Mouse (Mus musculus): Measurements from ENCODE around the gene Gm49318. TPM values are rescaled to one million over a fixed set of nuclear protein-coding genes. Genes with fewer than 3 reads are reported as not detected.

The Gm49318 gene
- polyA plus RNA-seq, 1 experiment from 2014 or later: not detected

DNA sequence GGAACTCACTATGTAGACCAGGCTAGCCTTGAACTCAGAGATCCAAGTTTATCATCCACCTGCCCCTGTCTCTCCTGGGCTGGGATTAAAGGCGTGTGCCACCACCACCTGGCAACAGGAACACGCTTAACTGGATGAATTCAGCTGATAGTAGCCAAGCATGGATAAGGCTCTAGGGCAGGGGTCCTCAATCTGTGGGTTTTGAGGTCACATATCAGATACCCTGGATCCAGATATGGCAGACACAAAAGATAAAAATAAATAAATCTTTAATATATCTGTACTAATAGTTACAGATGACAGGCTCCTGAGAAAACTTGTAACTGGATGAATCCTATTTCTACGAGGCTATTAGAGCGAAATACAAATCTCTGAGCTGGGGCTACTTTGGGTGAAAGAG lies 44.6 kb upstream of the Gm49318 start:
- WGBS: 87% methylated on average over 4 of the region's 4 CpGs
- no peak for TF ChIP-seq CTCF (IDR thresholded peaks at IDR 0.05; ENCODE audit: low read depth)
- DNase-seq (ENCODE audit: low spot score): no peak
- Histone ChIP-seq H3K9me3 (replicated peaks; ENCODE audit: low read length) (no peaks in the 10 kb centered on the region), H3K36me3 (ENCODE audit: insufficient read depth, low read length) (peaks cover 26% of the 10 kb centered on the region; the same call in 1 of the 2 replicates), H3K4me3 (replicated peaks; ENCODE audit: low read depth, low read length) (peak overlapping the region; percentile 82), H3K9ac (ENCODE audit: low read depth, low read length) (peak overlapping the region; percentile 89; the same call in 1 of the 2 replicates), H3K4me1 (replicated peaks; ENCODE audit: insufficient read depth, low read length) (peaks cover 5% of the 10 kb centered on the region; the same call in 1 of the 2 replicates), H3K27me3 (ENCODE audit: insufficient read depth, low read length) (no peaks in the 10 kb centered on the region), H3K4me2 (ENCODE audit: low read length) (peak overlapping the region; percentile 72), H3K27ac (no peak overlapping the region)
- no peak for ATAC-seq (replicated peaks; ENCODE audit: low FRiP score, low read depth)

- H3K27me3 ChIP-seq (ENCODE audit: insufficient read depth, low read length): no peaks in the 10 kb centered on the region
- H3K4me2 ChIP-seq (ENCODE audit: low read length): no peak overlapping the region
- no peaks in the 10 kb centered on the region for H3K9me3 ChIP-seq (replicated peaks; ENCODE audit: low read length)
- H3K36me3 ChIP-seq (ENCODE audit: insufficient read depth, low read length): peaks cover 24% of the 10 kb centered on the region; the same call in 1 of the 2 replicates
- DNase-seq (ENCODE audit: low spot score): no peak
- WGBS: 85% methylated on average over 9 of the region's 9 CpGs
- H3K4me1 ChIP-seq (replicated peaks; ENCODE audit: insufficient read depth, low read length): no peaks in the 10 kb centered on the region
- H3K9ac ChIP-seq (ENCODE audit: low read depth, low read length): no peak overlapping the region
- TF ChIP-seq CTCF (IDR thresholded peaks at IDR 0.05; ENCODE audit: low read depth): no peak
- no peak for ATAC-seq (replicated peaks; ENCODE audit: low FRiP score, low read depth)
- no peak overlapping the region for H3K4me3 ChIP-seq (replicated peaks; ENCODE audit: low read depth, low read length)
- H3K27ac ChIP-seq: no peak overlapping the region
Observed at GRCm38 (mm10) chr9:22108194-22108593, 37.1 kb upstream of the Gm49318 start.

GRCm38 (mm10) chr9:22099922-22100321 lies 28.9 kb upstream of the Gm49318 start:
- Histone ChIP-seq H3K36me3 (ENCODE audit: insufficient read depth, low read length) (no peaks in the 10 kb centered on the region), H3K9ac (ENCODE audit: low read depth, low read length) (no peak overlapping the region), H3K4me1 (replicated peaks; ENCODE audit: insufficient read depth, low read length) (0 out of 2 replicates have a peak, but pooled peaks cover 4% of the 10 kb centered on the region), H3K4me2 (ENCODE audit: low read length) (peak overlapping the region; percentile 21; the same call in 1 of the 2 replicates), H3K27ac (no peak overlapping the region), H3K9me3 (replicated peaks; ENCODE audit: low read length) (no peaks in the 10 kb centered on the region), H3K4me3 (replicated peaks; ENCODE audit: low read depth, low read length) (peak overlapping the region; percentile 0; the same call in 1 of the 2 replicates), H3K27me3 (ENCODE audit: insufficient read depth, low read length) (peaks cover 17% of the 10 kb centered on the region)
- WGBS: 3% methylated on average over 18 of the region's 18 CpGs
- no peak for TF ChIP-seq CTCF (IDR thresholded peaks at IDR 0.05; ENCODE audit: low read depth)
- no peak for ATAC-seq (replicated peaks; ENCODE audit: low FRiP score, low read depth)
- no peak for DNase-seq (ENCODE audit: low spot score)

- Histone ChIP-seq H3K4me3 (replicated peaks; ENCODE audit: low read depth, low read length) (peak within 1 kb of the TSS; percentile 0; the same call in 1 of the 2 replicates), H3K4me1 (replicated peaks; ENCODE audit: insufficient read depth, low read length) (0 out of 2 replicates have a peak, but pooled peaks cover 4% of the 10 kb centered on the region), H3K27me3 (ENCODE audit: insufficient read depth, low read length) (peaks cover 17% of the 10 kb centered on the region), H3K9ac (ENCODE audit: low read depth, low read length) (no peak within 1 kb of the TSS), H3K4me2 (ENCODE audit: low read length) (peak within 1 kb of the TSS; percentile 21; the same call in 1 of the 2 replicates), H3K27ac (no peak within 1 kb of the TSS), H3K9me3 (replicated peaks; ENCODE audit: low read length) (no peaks in the 10 kb centered on the region), H3K36me3 (ENCODE audit: insufficient read depth, low read length) (no peaks in the 10 kb centered on the region)
- DNase-seq (ENCODE audit: low spot score) (peak; percentile 21), ATAC-seq (replicated peaks; ENCODE audit: low FRiP score, low read depth) (no peak)
- WGBS: 10% methylated on average over 14 of the region's 14 CpGs
- TF ChIP-seq CTCF (IDR thresholded peaks at IDR 0.05; ENCODE audit: low read depth): no peak
Observed at GRCm38 (mm10) chr9:22098993-22099696, 28.1 kb upstream of the Gm49318 start, which contains the start of gene Cnn1. TSS of gene Cnn1 (plus strand) at chr9:22099216.

DNA sequence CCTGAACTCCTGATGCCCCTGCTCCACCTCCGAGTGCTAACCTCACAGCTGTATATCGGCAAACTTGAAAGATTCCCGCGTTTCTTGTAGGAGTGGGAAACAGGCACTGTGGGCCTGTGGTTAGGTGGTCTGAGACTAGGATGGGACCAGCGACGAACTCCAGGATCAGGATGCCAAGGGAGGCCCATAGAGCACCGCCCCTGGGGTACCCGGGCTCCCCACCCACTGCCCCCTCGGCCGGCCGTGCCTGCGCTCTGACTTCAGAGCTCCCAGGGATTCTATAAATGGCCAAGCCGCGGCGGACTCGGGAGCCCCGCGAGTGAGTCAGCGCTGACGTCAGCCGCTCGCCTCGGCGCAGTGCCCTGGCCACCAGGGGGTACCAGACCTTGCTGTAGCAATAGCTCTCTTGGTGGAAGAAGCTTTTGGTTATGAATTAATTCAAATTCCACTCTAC lies 24.8 kb upstream of the Gm49318 start:
- Histone ChIP-seq H3K4me3 (replicated peaks; ENCODE audit: low read depth, low read length) (peak overlapping the region; percentile 27), H3K9ac (ENCODE audit: low read depth, low read length) (peak overlapping the region; percentile 51), H3K9me3 (replicated peaks; ENCODE audit: low read length) (no peaks in the 10 kb centered on the region), H3K36me3 (ENCODE audit: insufficient read depth, low read length) (no peaks in the 10 kb centered on the region), H3K27ac (no peak overlapping the region), H3K4me1 (replicated peaks; ENCODE audit: insufficient read depth, low read length) (0 out of 2 replicates have a peak, but pooled peaks cover 4% of the 10 kb centered on the region), H3K27me3 (ENCODE audit: insufficient read depth, low read length) (peaks cover 17% of the 10 kb centered on the region), H3K4me2 (ENCODE audit: low read length) (peak overlapping the region; percentile 73)
- 1% methylated on average over 24 of the region's 24 CpGs for WGBS
- peak; percentile 78 for ATAC-seq (replicated peaks; ENCODE audit: low FRiP score, low read depth)
- peak; percentile 70 for DNase-seq (ENCODE audit: low spot score)
- peak; percentile 81 for TF ChIP-seq CTCF (IDR thresholded peaks at IDR 0.05; ENCODE audit: low read depth)

DNA sequence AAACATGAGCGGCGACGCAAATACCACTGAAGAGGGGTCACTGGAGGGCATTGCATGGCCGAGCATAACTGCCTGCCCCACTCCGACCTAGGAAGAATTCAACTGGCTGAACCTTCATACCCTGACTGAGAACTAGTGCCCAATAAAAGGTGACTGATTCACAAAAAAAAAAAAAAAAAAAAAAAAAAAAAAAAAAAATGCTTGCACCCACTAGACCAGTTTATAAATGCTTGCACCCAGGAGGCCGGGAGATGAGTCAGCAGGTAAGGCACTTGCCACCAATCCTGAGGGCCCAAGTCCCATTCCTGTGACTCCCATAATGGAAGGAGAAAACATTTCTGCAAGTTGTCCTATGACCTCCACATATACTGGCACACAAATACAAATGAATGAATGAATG lies 21.7 kb upstream of the Gm49318 start:
- no peak overlapping the region for H3K27ac ChIP-seq
- 77% methylated on average over 6 of the region's 6 CpGs for WGBS
- no peak overlapping the region for H3K4me2 ChIP-seq (ENCODE audit: low read length)
- peaks cover 2% of the 10 kb centered on the region; the same call in 1 of the 2 replicates for H3K27me3 ChIP-seq (ENCODE audit: insufficient read depth, low read length)
- H3K36me3 ChIP-seq (ENCODE audit: insufficient read depth, low read length): no peaks in the 10 kb centered on the region
- ATAC-seq (replicated peaks; ENCODE audit: low FRiP score, low read depth) (no peak), DNase-seq (ENCODE audit: low spot score) (no peak)
- H3K4me1 ChIP-seq (replicated peaks; ENCODE audit: insufficient read depth, low read length): 0 out of 2 replicates have a peak, but pooled peaks cover 4% of the 10 kb centered on the region
- H3K9me3 ChIP-seq (replicated peaks; ENCODE audit: low read length): no peaks in the 10 kb centered on the region
- H3K9ac ChIP-seq (ENCODE audit: low read depth, low read length): no peak overlapping the region
- no peak for TF ChIP-seq CTCF (IDR thresholded peaks at IDR 0.05; ENCODE audit: low read depth)
- no peak overlapping the region for H3K4me3 ChIP-seq (replicated peaks; ENCODE audit: low read depth, low read length)
